Mouse (Mus musculus) forebrain, embryonic 13.5 days (tissue): ENCODE measurements around the gene Tbpl1. TPM values are rescaled to one million over a fixed set of nuclear protein-coding genes. Genes with fewer than 3 reads are reported as not detected.

ENCODE experiments used
- ATAC-seq: fragments of 200-750 bp; cut with Nextera tagmentation; 2 replicates; pipeline ENCODE4 v1.8.0; 2017
- H3K27ac ChIP-seq: fragments of 300-500 bp; sonication (generic); 2 replicates; pipeline ENCODE4 v1.5.1; 2015; ENCODE audit warnings: inconsistent platforms, mild to moderate bottlenecking, moderate library complexity
- H3K27me3 ChIP-seq: fragments of 300-500 bp; sonication (generic); 2 replicates; pipeline ENCODE4 v1.6.1; 2015; ENCODE audit warnings: mild to moderate bottlenecking, inconsistent platforms
- H3K36me3 ChIP-seq: fragments of 300-500 bp; sonication (generic); 2 replicates; pipeline ENCODE4 v1.6.1; 2015; ENCODE audit warnings: mild to moderate bottlenecking, inconsistent platforms; ENCODE audit not compliant: poor library complexity, severe bottlenecking
- H3K4me1 ChIP-seq: fragments of 300-500 bp; sonication (generic); 2 replicates; pipeline ENCODE4 v1.6.1; 2015; ENCODE audit warnings: inconsistent platforms
- H3K4me2 ChIP-seq: fragments of 300-500 bp; sonication (generic); 2 replicates; pipeline ENCODE4 v1.6.1; 2015; ENCODE audit warnings: inconsistent platforms, mild to moderate bottlenecking, moderate library complexity
- H3K4me3 ChIP-seq: fragments of 300-500 bp; sonication (generic); 2 replicates; pipeline ENCODE4 v1.5.1; 2015; ENCODE audit warnings: mild to moderate bottlenecking, inconsistent platforms
- H3K9ac ChIP-seq: fragments of 300-500 bp; sonication (generic); 2 replicates; pipeline ENCODE4 v1.6.1; 2015; ENCODE audit warnings: mild to moderate bottlenecking, inconsistent platforms
- H3K9me3 ChIP-seq: fragments of 300-500 bp; sonication (generic); replicated peaks from 2 replicates; pipeline ENCODE4 v1.6.1; 2016; ENCODE audit warnings: inconsistent platforms
- WGBS: fragments of 180-500 bp; shearing (Covaris S2); methylation state at CpG from one replicate; pipeline ENCODE4 v1.1.7; 2015; 5-methylcytosine and 5-hydroxymethylcytosine counted together
- microRNA-seq: library from miRNA; unstranded; fragments of <30 nt; microRNA quantifications from one replicate; pipeline ENCODE4, GENCODE M21; 2016
- polyA plus RNA-seq: library from polyadenylated mRNA; unstranded; fragments of >200 nt; fragmentation: Nextera tagmentation; extraction: Ambion mirVana; gene quantifications from 2 replicates; pipeline ENCODE4 v1.2.1, GENCODE M21; 2015

The Tbpl1 gene
- polyA plus RNA-seq, 1 experiment from 2014 or later = 130 TPM

DNA sequence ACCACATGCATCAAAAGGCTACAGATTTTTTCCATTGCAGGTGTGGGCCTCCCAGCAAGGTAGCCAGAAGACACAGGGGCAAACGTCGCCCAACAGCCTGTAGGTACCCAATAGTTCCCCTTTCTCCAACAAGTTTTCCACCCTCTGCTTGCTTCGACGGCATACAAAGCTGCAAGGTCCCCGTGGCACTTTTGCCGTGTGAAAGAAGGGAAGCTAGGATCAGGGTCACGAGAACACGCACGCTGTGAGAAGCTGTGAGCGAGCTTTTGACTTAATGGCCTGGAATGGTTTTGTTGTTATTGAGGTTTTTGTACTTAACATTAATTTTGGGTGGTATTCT is 72.4 kb downstream of the Tbpl1 start:
- no peaks in the 10 kb centered on the region for H3K36me3 ChIP-seq
- peak overlapping the region; percentile 40; the same call in 1 of the 2 replicates for H3K4me2 ChIP-seq
- ATAC-seq = no peak
- 64% methylated on average over 10 of the region's 10 CpGs for WGBS
- H3K4me1 ChIP-seq = peaks cover 20% of the 10 kb centered on the region
- H3K9ac ChIP-seq = no peak overlapping the region
- H3K9me3 ChIP-seq = no peaks in the 10 kb centered on the region
- H3K27ac ChIP-seq = peak overlapping the region; percentile 61; the same call in 1 of the 2 replicates
- H3K4me3 ChIP-seq = no peak overlapping the region
- H3K27me3 ChIP-seq = no peaks in the 10 kb centered on the region

- Histone ChIP-seq H3K4me1 (peaks cover 20% of the 10 kb centered on the region), H3K27ac (peak overlapping the region; percentile 61; the same call in 1 of the 2 replicates), H3K9me3 (no peaks in the 10 kb centered on the region), H3K36me3 (no peaks in the 10 kb centered on the region), H3K27me3 (no peaks in the 10 kb centered on the region), H3K4me3 (no peak overlapping the region), H3K4me2 (peak overlapping the region; percentile 40), H3K9ac (no peak overlapping the region)
- WGBS = 12% methylated on average over 23 of the region's 23 CpGs
- ATAC-seq = peak; percentile 93
Measured at GRCm38 (mm10) chr10:22658534-22659385, 73.0 kb downstream of the Tbpl1 start.

Small RNA genes within 50 kb of the gene (microRNA-seq; reads per million reads assigned to microRNA genes)
- gene Mir7663 = 2.4 reads per million

Other genes starting within 250 kb of the Tbpl1 start
- 2.3 and 2.4 TPM in 2 replicates for gene Slc2a12, start 86.9 kb downstream of the Tbpl1 start, polyA plus RNA-seq
- gene Tcf21, start 88.2 kb upstream of the Tbpl1 start, polyA plus RNA-seq = 0.25 and 0.37 TPM in 2 replicates